Mouse (Mus musculus) stomach, postnatal 0 days (tissue): ENCODE results near the gene Rap1gap.

Experiments
- CTCF ChIP-seq: IDR thresholded peaks from 2 replicates; pipeline ENCODE4 v1.5.1; 2016; ENCODE audit warnings: antibody characterized with exemption, low read depth, mild to moderate bottlenecking, moderate library complexity
- EP300 ChIP-seq: optimal IDR thresholded peaks from 2 replicates; pipeline ENCODE3; 2016; ENCODE audit warnings: antibody characterized with exemption

GRCm38 (mm10) chr4:137661078-137661450, 3.5 kb upstream of the Rap1gap start:
- TF ChIP-seq CTCF (no peak), EP300 (no peak)
